39 mouse cellular contexts compared by ENCODE assay signal in the genomic region with DNA sequence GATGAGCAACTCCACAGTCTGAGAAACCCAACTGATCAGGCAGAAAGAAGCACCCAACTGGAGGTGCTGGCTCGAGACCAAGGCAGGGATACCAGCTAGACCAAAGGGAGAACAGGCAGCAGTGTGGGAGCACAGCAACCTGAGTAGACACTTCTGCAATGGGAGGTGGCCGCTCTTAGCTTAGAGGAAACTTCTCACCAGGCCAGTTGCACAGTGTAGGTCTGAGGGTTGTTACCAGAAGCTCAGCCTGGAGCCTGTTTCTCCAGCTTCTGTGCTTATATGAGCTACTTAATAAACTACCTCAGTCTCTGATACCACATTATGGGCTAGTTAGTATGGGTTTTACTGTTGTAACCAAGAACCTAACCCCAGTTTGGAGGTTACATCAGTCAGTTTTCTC. TPM values are rescaled to one million over a fixed set of nuclear protein-coding genes. Genes with fewer than 3 reads are reported as not detected.
"Had no signal": no experiment of that assay in that cellular context is flagged by ENCODE, and none has a peak within 500 bp of the region (broad histone marks: within the 10 kb centered on the region; RNA-seq: fewer than 3 reads in every experiment).

No protein-coding gene starts in this region.

- H3K4me2 ChIP-seq: heart, embryonic 12.5 days; hindbrain, embryonic 12.5 days; hindbrain, embryonic 14.5 days; limb, embryonic 12.5 days; liver, embryonic 11.5 days had no signal

- H3K9ac ChIP-seq: heart, embryonic 12.5 days; hindbrain, embryonic 12.5 days; hindbrain, embryonic 14.5 days; limb, embryonic 12.5 days had no signal

- H3K9me3 ChIP-seq: heart, embryonic 10.5 days; heart, embryonic 12.5 days; hindbrain, embryonic 12.5 days had no signal

- H3K27ac ChIP-seq: gastrocnemius, adult 2 months; heart, embryonic 10.5 days; hindbrain, embryonic 10.5 days; hindbrain, embryonic 12.5 days; hindbrain, embryonic 14.5 days; layer of hippocampus, adult 2 months; limb, embryonic 10.5 days; limb, embryonic 12.5 days had no signal

- ATAC-seq: forebrain, embryonic 16.5 days; hindbrain, embryonic 16.5 days; inflammation-experienced regulatory T-cells, adult 6 months had no signal

- H3K36me3 ChIP-seq: heart, embryonic 10.5 days; heart, embryonic 12.5 days; hindbrain, embryonic 10.5 days; hindbrain, embryonic 12.5 days; limb, embryonic 10.5 days; limb, embryonic 12.5 days had no signal

- H3K4me3 ChIP-seq: gastrocnemius, adult 2 months; heart, embryonic 10.5 days; heart, embryonic 12.5 days; hindbrain, embryonic 10.5 days; hindbrain, embryonic 12.5 days; layer of hippocampus, adult 2 months; limb, embryonic 10.5 days; limb, embryonic 12.5 days had no signal

- H3K4me1 ChIP-seq: heart, embryonic 10.5 days; heart, embryonic 12.5 days; hindbrain, embryonic 10.5 days; hindbrain, embryonic 12.5 days; limb, embryonic 10.5 days; limb, embryonic 12.5 days had no signal

- H3K27me3 ChIP-seq: heart, embryonic 12.5 days; hindbrain, embryonic 12.5 days; limb, embryonic 12.5 days had no signal

- DNase-seq: gastrocnemius, adult 2 months; gastrocnemius, postnatal 10 days; gastrocnemius, postnatal 25 days; heart, postnatal 10 days; heart, postnatal 4 days; kidney, adult 18-20 months; kidney, adult 8-10 months; kidney, postnatal 10 days; kidney, postnatal 25 days; kidney, postnatal 4 days; layer of hippocampus, postnatal 36 days; liver had no signal

RNA-seq across cellular contexts. Expression of gene Gm3625, which starts 59.0 kb away (rescaled TPM):
- total RNA-seq: gastrocnemius, adult 2 months; gastrocnemius, postnatal 10 days; gastrocnemius, postnatal 25 days; gastrocnemius, postnatal 4 days; granulocyte monocyte progenitor cell, adult 5-6 weeks; heart, adult 8-10 months; heart, postnatal 10 days; heart, postnatal 25 days; heart, postnatal 4 days; layer of hippocampus, adult 2 months; layer of hippocampus, postnatal 14 days; layer of hippocampus, postnatal 36 days; left cerebral cortex, adult 18-20 months; left cerebral cortex, adult 8-10 months; left cerebral cortex, postnatal 10 days; left cerebral cortex, postnatal 25 days had no signal
- polyA plus RNA-seq: forebrain, embryonic 16.5 days; frontal cortex, adult 2 months; heart, embryonic 10.5 days; heart, embryonic 12.5 days; heart, embryonic 14.5 days; heart, embryonic 16.5 days; hindbrain, embryonic 10.5 days; hindbrain, embryonic 12.5 days; hindbrain, embryonic 14.5 days; hindbrain, embryonic 16.5 days; inflammation-experienced regulatory T-cells, adult 6 months; kidney, embryonic 14.5 days; kidney, embryonic 16.5 days; limb, embryonic 10.5 days; limb, embryonic 12.5 days; limb, embryonic 14.5 days; liver, embryonic 11.5 days had no signal
